Mouse (Mus musculus) megakaryocyte-erythroid progenitor cell, adult 5-6 weeks (primary cell): Measurements from ENCODE around the gene Gm4792. TPM values are rescaled to one million over a fixed set of nuclear protein-coding genes. Genes with fewer than 3 reads are reported as not detected.

Experiments
- ATAC-seq: replicated peaks from 2 replicates; pipeline ENCODE4 v1.8.0; 2016; ENCODE audit warnings: mild to moderate bottlenecking, inconsistent platforms; ENCODE audit not compliant: severe bottlenecking, poor library complexity, low FRiP score, low TSS enrichment
- total RNA-seq, 2 experiments: library from RNA; stranded (forward) in 1 of 2; stranded (reverse) in 1 of 2; fragments of 200-1000, 215-1000 nt in 1 of 2; fragments of >200 nt in 1 of 2; fragmentation: Nextera tagmentation in 1 of 2; gene quantifications; 2 replicates each; pipeline ENCODE4 v1.2.3; 2014 to 2017

Gene Gm4792
- total RNA-seq, 2 experiments from 2014 or later = not detected

DNA sequence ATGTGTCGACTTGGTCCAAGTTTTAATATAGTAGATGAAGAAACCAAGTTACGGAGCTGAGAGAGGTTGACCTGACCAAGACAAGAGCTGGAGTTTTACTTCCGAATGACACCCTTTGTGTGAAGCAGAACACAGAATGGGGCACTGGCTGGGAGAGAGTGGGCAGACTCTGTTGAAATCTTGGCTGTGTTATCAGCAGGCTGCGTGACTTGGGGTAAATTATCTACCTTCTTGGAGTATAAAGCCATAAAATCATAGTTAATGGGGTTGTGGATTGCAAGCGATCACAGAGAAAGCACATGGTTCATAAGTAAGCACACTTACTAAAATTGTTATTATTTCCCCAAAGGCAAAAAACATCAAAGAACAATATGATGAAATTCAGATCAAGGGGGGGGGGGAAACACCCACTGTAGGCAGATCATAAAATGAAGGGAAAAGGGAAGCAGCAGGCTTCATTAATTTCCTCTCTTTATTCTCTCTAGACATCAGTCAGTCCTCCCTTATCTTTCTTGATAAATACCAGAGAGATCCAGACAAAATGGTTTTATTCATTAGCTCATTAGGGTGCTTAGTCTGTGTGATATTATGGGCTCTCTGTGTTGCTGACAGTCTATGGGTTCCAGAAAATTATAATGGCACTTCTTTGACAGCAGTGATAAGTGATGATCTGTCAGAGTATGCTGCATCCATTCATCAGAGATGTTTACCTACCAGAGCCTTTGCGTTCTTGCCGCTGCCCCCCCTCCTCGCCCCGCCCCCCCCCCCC, 12.2 kb upstream of the Gm4792 start:
- no peak for ATAC-seq

DNA sequence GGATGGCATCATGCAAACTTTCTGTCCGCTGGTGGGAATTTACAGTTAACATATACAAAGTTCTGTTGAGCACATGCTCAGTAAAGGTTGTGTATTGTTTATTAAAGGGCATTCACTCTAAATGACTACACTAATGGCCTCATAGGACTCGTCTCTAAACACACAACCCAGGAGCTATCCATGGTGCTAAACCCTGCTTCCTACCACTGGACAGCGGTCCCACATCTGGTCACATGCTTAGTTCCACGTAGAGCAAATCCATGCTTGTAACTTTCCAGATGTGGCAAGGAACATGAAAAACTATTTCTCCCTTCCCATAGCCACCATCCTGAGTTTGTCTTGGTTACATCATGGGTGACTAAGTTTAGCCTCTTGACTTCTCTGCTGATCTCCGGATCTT, 7.0 kb upstream of the Gm4792 start:
- ATAC-seq = 0 out of 2 replicates have a peak, but pooled peaks have one; percentile 22

GRCm38 (mm10) chr10:94304064-94304657, 5.7 kb upstream of the Gm4792 start:
- ATAC-seq = no peak

- no peak for ATAC-seq
Measured at GRCm38 (mm10) chr10:94299301-94299700, 798 bp upstream of the Gm4792 start.

DNA sequence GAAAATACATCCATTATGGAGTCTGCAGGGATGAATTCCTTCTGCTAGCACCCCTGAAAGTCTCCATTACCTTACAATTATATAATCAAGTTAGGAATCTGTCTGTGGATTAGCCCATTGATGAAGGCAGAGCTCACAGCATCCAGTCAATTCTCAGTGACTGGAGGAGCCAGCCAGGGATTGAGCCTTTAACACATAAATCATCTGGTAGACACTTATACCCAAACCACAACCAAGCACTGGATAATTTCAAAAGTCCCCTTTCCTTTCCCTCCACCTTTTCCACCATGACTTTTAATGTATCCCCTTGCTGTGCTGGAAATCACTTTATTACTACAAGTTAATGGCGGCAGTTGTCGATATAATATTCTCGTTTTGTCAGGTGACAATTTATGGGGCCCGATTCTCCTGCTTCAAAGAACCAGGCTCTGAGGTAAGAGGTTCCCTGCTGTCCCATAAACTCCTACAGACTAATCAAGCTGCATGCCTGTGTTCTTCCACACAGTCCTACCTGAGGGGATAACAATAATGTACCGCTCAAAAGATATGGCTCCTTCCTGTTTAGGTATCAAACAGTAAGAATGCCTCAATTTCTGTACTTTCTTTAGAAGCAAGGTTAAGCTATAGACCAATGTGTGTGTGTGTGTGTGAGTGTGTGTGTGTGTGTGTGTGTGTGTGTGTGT, 2.4 kb downstream of the Gm4792 start:
- ATAC-seq = no peak

DNA sequence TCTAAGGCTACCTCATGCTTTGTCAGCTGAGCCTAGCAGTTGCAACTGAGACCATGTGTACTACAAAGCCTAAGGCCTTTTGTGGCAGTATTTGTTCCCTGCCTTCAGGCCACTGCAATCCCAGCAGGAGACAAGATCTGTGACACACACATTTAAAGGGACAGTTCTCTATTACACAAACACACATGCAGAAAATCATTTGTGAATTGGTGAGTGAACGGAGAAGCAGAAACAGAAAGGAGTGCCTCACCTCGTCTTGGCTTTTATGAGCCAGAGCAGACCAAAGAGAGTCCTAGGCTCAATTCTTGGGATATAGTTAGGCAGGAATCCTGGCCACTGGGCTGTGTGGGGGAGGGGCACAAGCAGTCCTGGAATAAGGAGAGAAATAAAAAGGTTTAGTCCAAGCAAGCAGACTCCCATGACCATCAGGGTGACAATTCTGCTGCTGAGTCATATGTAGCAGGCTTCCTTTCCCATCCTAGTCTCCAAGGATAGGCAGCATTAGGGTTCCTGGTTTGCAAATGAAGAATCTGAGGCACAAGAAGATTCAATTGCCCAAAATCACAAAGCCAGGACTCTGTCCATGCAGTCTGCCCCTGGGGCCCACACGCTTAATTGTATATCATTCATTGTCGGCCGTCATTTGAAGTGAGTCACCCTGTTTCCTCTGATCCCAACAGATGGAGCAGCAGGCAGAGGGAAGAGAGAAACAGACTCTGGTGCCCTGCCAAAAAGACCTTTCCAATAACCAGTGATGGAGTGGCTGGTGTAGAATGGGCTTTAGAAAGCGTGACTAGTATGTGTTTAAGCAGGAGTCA, 3.4 kb downstream of the Gm4792 start:
- ATAC-seq = no peak

DNA sequence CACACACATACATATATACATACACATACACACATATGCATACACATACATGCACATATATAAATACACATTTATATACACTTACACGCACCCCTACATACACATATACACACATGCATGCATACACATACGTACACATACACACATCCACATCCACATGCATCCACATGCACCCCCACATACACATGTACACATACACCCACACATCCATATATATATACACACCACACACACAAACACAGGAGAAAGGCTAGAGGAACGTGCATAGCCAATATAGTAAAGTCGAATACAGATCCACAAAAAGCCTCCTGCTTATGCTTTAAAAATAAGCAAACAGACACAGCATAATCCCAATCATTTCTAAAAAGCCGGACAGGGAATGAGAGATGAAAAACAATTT, 4.1 kb downstream of the Gm4792 start:
- no peak for ATAC-seq

DNA sequence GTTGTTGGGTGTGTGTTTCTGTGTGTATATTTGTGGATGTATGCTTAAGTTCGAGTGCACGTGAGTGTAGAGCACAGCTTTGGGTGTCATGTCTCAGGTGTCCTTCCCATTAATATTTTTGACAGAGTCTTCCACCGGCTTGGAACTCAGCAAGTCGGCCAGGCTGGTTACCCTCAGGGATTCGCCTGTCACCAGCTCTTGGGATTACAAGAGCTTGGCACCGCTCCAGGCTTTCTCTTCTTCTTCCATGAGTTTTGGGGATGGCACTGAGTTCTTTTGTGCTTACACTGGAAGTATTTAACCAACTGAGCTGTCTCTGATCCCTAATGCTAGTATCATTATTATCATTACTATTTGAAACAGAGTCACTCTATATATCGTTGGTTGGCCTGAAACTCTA, 15.7 kb downstream of the Gm4792 start:
- ATAC-seq = no peak

GRCm38 (mm10) chr10:94282179-94282578, 16.3 kb downstream of the Gm4792 start:
- ATAC-seq = no peak

GRCm38 (mm10) chr10:94276511-94276910, 22.0 kb downstream of the Gm4792 start:
- no peak for ATAC-seq

DNA sequence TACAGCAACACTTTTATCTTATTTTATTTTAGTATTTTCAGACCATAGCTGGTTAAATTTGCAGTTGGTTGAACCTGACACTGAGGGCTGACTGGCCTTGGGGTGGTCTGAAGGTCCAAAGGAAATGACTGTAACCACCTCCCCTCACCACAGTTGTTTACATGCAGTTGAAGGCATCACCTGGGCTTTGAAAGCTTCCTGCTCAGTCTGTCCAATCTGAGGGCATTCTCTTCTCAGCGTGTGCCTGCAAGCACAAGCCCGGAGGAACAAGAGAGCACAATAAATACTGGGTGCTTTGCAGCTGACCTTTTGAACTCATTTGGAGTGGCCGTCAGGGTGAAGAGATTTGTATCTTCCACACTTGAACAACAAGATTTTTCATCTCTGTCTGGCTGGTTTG, 23.2 kb downstream of the Gm4792 start:
- ATAC-seq = no peak

DNA sequence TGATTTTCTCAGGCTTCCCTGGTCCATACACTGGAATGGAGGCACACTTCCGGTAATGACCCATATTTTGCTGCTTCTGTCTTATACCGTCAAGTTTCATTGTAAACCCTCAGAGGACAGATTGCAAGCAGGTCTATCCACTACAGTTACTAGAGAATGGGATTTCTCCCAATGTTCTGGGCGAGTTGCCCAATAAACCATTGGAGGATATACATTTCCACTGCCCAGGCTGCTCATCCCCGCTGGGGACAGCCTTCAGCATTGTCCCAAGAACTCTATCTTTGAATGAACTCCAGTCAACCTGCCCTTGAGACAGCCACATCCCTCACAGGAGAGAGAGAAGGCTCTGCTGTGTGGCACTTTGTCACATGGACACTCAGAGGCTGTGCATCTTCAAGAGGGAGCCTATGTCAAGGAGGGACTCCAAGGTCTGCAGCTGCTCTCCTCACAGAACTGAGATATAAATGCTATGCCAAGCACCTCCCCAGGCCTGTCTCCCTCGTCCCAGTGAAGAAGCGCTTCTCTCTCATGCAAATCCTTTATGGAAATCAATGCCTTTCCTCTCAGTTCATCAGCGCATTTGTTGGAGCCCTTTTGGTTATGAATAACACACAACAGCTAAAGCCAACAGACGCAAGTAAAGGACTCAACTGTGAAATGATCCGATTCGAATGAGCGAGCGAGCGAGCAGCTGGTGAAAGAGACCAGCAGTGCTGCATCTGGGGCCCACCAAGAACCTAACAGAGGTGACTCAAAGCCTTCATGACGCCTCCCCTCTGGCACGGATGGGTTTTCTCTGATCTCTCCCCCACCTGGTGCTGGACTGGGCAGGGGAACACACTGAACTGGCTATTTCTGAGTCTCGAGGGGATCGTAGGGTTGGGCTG, 32.6 kb downstream of the Gm4792 start:
- ATAC-seq = no peak

DNA sequence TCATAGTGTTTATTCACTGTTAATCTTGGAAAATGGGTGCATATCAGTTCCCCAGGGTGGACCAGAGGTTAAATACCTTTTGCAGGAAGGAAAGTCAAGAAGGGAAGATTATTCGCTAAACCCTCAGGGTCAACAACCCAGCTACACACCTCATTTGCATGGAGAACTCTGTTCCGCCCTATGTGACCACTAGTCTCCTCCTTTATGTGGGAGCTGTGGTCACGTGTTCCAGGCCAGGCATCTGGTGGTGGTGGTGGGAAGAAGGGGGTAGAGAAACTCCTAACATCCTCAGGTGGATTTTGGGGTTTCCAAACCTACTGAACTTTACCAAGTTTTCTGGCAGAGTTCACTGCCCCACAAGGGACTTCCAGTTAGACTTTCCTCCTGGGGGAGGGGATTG, 35.3 kb downstream of the Gm4792 start:
- no peak for ATAC-seq

- no peak for ATAC-seq
Measured at GRCm38 (mm10) chr10:94262646-94263045, 35.9 kb downstream of the Gm4792 start.

DNA sequence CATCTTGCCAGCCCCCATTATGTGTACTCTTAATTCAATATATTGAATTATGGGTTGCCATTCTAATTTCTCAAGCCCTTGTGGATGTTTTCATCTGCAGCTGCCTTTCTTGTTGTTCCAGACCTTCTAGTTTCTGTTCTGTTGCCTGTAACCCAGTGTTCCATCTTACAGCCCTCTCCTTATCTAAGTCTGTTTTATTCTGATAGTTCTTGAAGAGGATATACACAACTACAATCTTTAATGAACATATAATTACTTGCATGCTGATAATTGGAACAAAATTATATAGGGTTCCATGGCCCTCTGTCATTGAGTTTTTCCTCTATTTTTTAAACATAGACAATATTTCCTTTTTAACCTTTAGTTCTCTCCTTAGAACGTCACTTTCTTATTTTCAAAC, 38.0 kb downstream of the Gm4792 start:
- ATAC-seq = peak; percentile 58

DNA sequence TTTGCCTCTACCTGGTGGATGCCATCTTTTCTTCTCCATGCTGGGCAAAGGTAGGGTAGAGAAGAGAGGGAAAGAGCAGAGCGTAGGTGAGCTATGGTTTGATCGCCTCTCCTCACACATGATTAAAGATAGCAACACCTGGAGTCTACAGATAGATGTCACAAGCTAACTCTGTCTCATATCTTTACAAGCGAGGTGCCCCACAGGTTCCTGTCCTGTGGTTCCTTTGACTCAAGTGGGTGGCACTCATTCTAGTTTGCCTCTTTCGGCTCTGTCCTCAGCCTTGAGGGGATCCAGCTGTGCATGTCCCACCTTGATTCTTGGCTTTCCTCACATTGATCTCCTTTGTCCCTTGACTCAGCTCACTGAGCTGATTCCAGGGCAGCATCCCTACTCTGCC, 42.0 kb downstream of the Gm4792 start:
- no peak for ATAC-seq

DNA sequence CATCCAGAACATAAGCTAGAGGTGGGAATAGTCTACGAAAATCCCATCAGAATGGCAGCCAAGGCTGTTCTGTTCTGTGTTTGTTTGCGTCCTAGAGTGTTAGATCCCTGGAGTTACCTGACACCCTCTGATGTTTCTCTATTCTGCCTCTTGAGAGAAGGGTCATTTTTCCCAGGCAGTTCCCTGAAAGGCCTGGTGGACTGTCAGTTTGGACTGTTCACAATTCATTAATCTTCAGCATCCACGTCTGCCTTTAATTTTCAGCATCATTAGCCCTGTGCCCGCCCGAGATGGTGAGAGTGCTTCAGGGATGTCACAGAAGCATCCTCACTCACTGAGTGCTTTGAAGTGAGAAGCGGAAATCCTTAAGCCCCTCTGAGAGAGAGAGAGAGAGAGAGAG, 42.8 kb downstream of the Gm4792 start:
- ATAC-seq = no peak

DNA sequence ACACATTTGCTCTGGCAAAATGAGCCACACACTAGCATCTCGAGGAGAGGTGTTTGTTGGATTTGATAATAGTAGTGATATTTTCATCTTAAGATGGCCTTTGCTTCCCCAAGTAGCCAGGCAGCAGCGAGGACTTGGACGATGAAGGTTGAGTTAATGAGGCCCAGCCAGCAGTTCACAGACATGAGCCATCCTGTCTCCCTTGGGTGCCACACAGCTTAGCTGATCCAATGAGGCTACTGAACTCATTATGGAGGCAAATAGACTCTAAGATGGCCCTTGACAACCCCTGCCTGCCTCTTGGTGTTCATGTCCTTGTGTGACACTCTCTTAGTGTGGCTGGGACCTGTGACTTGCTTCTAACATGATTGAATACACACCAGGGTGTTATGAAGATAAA, 43.7 kb downstream of the Gm4792 start:
- ATAC-seq = no peak

DNA sequence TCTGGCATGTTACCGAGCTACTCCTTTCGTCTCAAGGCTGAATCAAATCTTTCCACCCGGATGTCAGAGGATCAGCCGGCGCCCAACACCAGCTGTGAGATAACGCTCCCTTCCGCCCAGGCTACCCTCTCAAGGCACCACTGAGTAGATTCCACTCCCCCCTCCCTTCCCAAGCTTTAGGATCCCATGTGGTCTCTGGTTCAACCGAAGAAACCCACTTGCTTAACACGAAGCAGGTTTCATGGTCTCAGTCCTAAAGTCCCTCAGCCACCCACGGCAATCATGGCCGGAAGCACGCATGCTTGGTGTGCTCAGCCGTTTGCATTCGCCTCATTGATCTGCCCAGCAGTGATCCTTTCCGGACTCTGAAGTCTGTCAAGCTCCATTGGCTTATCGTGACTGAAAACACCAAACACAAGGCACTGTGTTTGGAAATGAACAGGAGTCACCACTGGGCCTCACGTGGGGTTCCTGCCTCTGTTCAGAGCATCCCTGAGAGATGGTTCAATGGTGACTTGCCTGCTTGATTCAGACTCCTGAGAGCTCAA, 45.2 kb downstream of the Gm4792 start:
- ATAC-seq = no peak
